Mouse (Mus musculus) testis, postnatal 10 days (tissue): ENCODE measurements around the gene Ppp1r37.
A peak's percentile ranks its signal among the peaks of the same experiment; 100 is the strongest.

Experiments used
- DNase-seq: peaks from one replicate; pipeline ENCODE4 v3.0.0; 2021; ENCODE audit warnings: low spot score

Gene Ppp1r37

DNA sequence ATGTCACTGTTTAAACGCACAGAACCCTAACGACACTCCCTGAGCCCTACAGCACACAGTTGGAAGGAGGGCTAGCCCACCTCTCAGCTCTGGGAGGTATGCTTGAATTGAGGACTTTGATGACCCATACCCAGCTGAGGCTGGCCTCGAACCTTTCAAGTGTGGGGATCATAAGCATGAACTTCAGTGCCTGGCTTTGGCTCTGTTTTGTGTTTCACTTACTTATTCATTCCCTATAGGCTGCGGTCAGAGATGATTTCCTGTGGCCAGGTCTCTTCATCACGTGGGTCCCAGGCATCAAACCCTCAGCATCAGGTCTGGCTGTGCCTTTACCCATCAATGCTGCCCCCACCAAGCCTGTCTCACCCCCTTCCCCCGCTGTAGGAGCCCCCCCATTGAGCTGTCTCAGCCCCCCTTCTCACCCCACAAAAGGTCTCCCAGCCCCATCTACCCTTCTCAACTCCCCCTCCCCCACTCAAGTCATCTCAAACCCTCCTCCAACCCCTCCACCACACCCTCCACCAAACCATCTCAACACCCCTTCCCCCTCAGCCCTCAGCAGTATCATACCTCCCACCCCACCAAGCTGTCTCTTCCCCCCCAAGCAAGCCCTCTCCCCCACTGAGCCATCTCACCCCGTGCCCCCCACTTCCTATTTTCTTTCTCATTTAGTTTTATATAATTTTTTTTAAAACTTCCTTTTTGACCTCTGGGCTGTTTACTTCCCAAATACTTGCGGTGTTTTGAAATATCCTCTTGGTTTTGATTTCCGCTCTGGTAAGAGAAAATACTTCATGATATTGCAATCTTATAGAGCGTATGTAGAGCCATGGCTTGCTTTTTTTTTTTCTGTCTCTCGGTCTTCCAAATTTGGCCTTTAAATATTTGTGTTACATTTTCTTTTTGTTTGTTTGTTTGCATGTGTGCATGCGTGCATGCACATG is 62.2 kb downstream of the Ppp1r37 start:
- no peak for DNase-seq

GRCm38 (mm10) chr7:19498326-19498725 is 64.5 kb downstream of the Ppp1r37 start:
- DNase-seq, result no peak

- DNase-seq, result no peak
These were observed 66.7 kb downstream of the Ppp1r37 start for GRCm38 (mm10) chr7:19496214-19496555.

- DNase-seq, result peak; percentile 92
These were observed 67.2 kb downstream of the Ppp1r37 start for GRCm38 (mm10) chr7:19495521-19496213.

GRCm38 (mm10) chr7:19494751-19495474 is 68.0 kb downstream of the Ppp1r37 start:
- DNase-seq, result no peak

- peak; percentile 77 for DNase-seq
These were observed 71.1 kb downstream of the Ppp1r37 start for GRCm38 (mm10) chr7:19491731-19492130.

DNA sequence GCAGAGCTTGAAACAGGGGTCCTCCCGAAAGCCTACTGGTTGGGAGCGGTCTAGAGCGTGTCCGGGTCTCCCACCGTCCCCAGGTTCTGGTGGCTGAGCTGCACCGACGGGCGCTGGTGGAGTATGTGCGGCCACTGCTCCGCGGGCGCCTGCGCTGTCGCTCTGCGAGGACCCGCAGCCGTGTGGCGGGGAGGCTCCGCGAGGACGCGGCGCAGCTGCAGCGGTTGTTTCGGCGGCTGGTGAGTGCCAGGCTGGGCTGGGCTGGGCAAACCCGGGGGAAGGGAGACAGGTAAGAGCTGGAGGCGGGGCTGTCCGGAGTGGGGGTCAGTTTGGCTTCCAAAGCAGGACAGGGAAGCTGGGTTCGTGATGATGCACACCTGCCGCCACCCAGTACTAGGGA is 73.4 kb downstream of the Ppp1r37 start:
- DNase-seq, result peak; percentile 65

DNA sequence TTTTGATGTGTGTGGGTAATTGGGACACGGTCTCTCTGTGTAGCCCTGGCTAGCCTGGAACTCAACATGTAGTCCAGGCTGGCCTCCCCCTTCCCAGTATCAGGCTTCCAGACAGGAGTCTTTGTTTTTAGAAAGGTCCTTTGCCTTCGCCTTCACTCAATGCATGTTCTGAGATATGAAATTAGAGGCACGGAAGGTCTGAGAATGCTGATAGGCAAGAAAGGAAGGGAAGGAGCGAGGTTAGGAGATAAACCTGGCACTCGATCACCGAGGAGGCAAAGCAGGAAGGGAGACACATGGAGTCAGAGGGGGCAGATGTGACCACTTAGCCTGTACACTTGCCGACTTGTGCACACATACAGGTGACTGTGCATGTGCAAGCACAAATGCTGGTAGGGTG is 76.3 kb downstream of the Ppp1r37 start:
- DNase-seq, result no peak

GRCm38 (mm10) chr7:19485488-19485887 is 77.4 kb downstream of the Ppp1r37 start:
- no peak for DNase-seq

- DNase-seq, result no peak
These were observed 79.6 kb downstream of the Ppp1r37 start for GRCm38 (mm10) chr7:19483281-19483680.
